Mouse (Mus musculus) C2C12 (cell line): Measurements from ENCODE around the gene Gm20683.

ENCODE experiments used
- CTCF ChIP-seq: IDR thresholded peaks from one replicate; pipeline ENCODE4 v1.5.1; 2011; ENCODE audit not compliant: control insufficient read depth, insufficient read depth, insufficient read length
- MAX ChIP-seq: IDR thresholded peaks from one replicate; pipeline ENCODE4 v1.6.1; 2011; ENCODE audit warnings: mild to moderate bottlenecking, control low read depth
- MYOG ChIP-seq: IDR thresholded peaks from one replicate; pipeline ENCODE4 v1.6.1; 2011; ENCODE audit not compliant: control insufficient read depth, insufficient read length; ENCODE audit errors: extremely low read depth
- USF1 ChIP-seq: IDR thresholded peaks from one replicate; pipeline ENCODE4 v1.6.1; 2011; ENCODE audit warnings: low read depth, mild to moderate bottlenecking, control low read depth, moderate library complexity

- no peak for TF ChIP-seq MYOG
- no peak for TF ChIP-seq CTCF
- no peak for TF ChIP-seq USF1
- TF ChIP-seq MAX = no peak
These were observed 35.5 kb upstream of the Gm20683 start for GRCm38 (mm10) chr17:25877025-25877424.
